Mouse (Mus musculus): ENCODE data around the gene Tbc1d22b.

DNA sequence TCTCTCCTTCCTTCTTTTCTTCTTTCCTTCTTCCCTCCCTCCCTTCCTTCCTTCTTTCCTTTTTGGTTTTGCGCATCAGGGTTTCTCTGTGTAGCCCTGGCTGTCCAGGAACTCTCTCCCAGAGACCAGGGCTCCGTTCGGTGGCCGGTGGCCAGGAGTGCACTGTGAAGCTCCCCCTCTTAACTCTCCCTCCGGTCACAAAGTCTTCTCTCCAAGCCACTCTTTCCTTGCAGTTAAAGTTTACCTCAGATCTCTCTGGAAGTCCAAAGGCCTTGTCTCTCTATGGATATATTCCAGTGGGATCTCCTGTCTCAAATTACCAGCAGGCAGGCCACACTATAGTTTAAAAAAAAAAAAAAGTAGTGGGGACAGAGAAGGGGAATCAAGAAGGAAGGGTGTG is 4.3 kb upstream of the Tbc1d22b start:
- TF ChIP-seq CTCF (IDR thresholded peaks at IDR 0.05 in 2 of 3, conservative IDR thresholded peaks at IDR 0.05 in 1 of 3; ENCODE audit: control insufficient read depth in 1 of 3, insufficient read depth in 1 of 3, low read depth in 2 of 3, low read length in 3 of 3, poor library complexity in 1 of 3, severe bottlenecking in 1 of 3) (no peak), KAT2A (conservative IDR thresholded peaks at IDR 0.05; ENCODE audit: low read depth, low read length) (no peak), GATA1 (IDR thresholded peaks at IDR 0.05; ENCODE audit: low read depth, low read length) (no peak), UBTF (IDR thresholded peaks at IDR 0.05; ENCODE audit: borderline replicate concordance, insufficient read depth, low read depth, low read length) (no peak)

Measured in MEL (cell line).